Mouse (Mus musculus) heart, postnatal 0 days (tissue): ENCODE results near the gene Plppr1. TPM values are rescaled to one million over a fixed set of nuclear protein-coding genes. Genes with fewer than 3 reads are reported as not detected.

Source experiments
- ATAC-seq: fragments of 200-750 bp; cut with Nextera tagmentation; 2 replicates; pipeline ENCODE4 v1.8.0; 2017; ENCODE audit warnings: low read depth, moderate number of reproducible peaks, moderate library complexity; ENCODE audit not compliant: insufficient read depth
- DNase-seq: peaks from one replicate; pipeline ENCODE4 v3.0.0-alpha.2; 2016; ENCODE audit warnings: low spot score
- H3K27ac ChIP-seq: fragments of 300-500 bp; sonication (generic); 2 replicates; pipeline ENCODE4 v1.5.1; 2014; ENCODE audit warnings: low read depth, mild to moderate bottlenecking
- H3K27me3 ChIP-seq: fragments of 300-500 bp; sonication (generic); 2 replicates; pipeline ENCODE4 v1.6.1; 2014; ENCODE audit warnings: low read length, mixed read lengths; ENCODE audit not compliant: control insufficient read depth, insufficient read depth
- H3K36me3 ChIP-seq: fragments of 300-500 bp; sonication (generic); replicated peaks from 2 replicates; pipeline ENCODE4 v1.6.1; 2014; ENCODE audit warnings: low read length, mixed read lengths; ENCODE audit not compliant: control insufficient read depth, insufficient read depth
- H3K4me1 ChIP-seq: fragments of 300-500 bp; sonication (generic); 2 replicates; pipeline ENCODE4 v1.6.1; 2014; ENCODE audit warnings: antibody characterized with exemption; ENCODE audit not compliant: control insufficient read depth, insufficient read depth
- H3K4me2 ChIP-seq: fragments of 300-500 bp; sonication (generic); 2 replicates; pipeline ENCODE4 v1.6.1; 2014; ENCODE audit warnings: low read depth, mild to moderate bottlenecking, low read length, moderate library complexity
- H3K4me3 ChIP-seq: fragments of 300-500 bp; sonication (generic); 2 replicates; pipeline ENCODE4 v1.5.1; 2014; ENCODE audit warnings: low read depth, low read length
- H3K9ac ChIP-seq: fragments of 300-500 bp; sonication (generic); replicated peaks from 2 replicates; pipeline ENCODE4 v1.6.1; 2014; ENCODE audit warnings: low read depth, low read length, mixed read lengths
- H3K9me3 ChIP-seq: fragments of 300-500 bp; sonication (generic); replicated peaks from 2 replicates; pipeline ENCODE4 v1.6.1; 2016; ENCODE audit warnings: low read length; ENCODE audit not compliant: control insufficient read depth
- CTCF ChIP-seq: IDR thresholded peaks from 2 replicates; pipeline ENCODE4 v1.5.1; 2016; ENCODE audit warnings: antibody characterized with exemption, control low read depth, low read depth
- EP300 ChIP-seq: IDR thresholded peaks from 2 replicates; pipeline ENCODE4 v1.6.1; 2016; ENCODE audit warnings: antibody characterized with exemption, low read depth
- WGBS: fragments of 180-500 bp; shearing (Covaris S2); extraction: QIAGEN DNeasy Blood & Tissue Kit; methylation state at CpG from one replicate; pipeline ENCODE4 v1.1.7; 2014; 5-methylcytosine and 5-hydroxymethylcytosine counted together
- polyA plus RNA-seq: library from polyadenylated mRNA; unstranded; fragments of >200 nt; fragmentation: Nextera tagmentation; extraction: Ambion mirVana; gene quantifications from 2 replicates; pipeline ENCODE4 v1.2.1, GENCODE M21; 2015
- total RNA-seq: library from RNA; depleted of rRNA; stranded (reverse); fragments of >200 nt; gene quantifications from 2 replicates; pipeline ENCODE4 v1.2.3, GENCODE M21; 2014; ENCODE audit warnings: low replicate concordance

Gene Plppr1
- total and polyA plus RNA-seq, 2 experiments from 2014 or later = 3.7 to 5.2 TPM

DNA sequence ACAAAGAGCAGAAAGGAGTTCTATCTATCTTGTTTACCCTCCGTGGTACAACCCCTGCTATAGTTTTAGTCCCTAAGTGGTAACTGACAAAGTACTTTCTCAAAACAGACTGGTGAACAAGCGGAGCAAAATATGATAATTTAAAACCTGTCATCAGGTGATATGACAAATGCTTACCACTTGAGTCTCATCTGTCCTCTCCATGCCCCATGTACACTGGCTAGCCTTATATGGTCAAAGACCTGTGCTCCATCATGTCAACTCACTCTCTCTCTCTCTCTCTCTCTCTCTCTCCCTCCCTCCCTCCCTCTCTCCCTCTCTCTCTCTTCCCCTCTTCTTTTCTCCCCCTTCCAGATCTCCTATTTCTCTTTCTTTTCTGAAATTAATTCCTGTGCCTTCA, 59.8 kb downstream of the Plppr1 start:
- no peak; the same call in 1 of the 2 replicates for TF ChIP-seq EP300
- no peak for TF ChIP-seq CTCF
- ATAC-seq = peak; percentile 85
- H3K4me3 ChIP-seq = no peak overlapping the region
- H3K9me3 ChIP-seq = no peaks in the 10 kb centered on the region
- H3K27ac ChIP-seq = peak overlapping the region; percentile 30; the same call in 1 of the 2 replicates
- no peaks in the 10 kb centered on the region for H3K36me3 ChIP-seq
- H3K4me1 ChIP-seq = no peaks in the 10 kb centered on the region
- no peak overlapping the region for H3K4me2 ChIP-seq
- 37% methylated on average over 2 of the region's 2 CpGs for WGBS
- H3K9ac ChIP-seq = no peak overlapping the region
- DNase-seq = peak; percentile 45
- H3K27me3 ChIP-seq = no peaks in the 10 kb centered on the region

- Histone ChIP-seq H3K4me3 (no peak overlapping the region), H3K9me3 (no peaks in the 10 kb centered on the region), H3K27ac (no peak overlapping the region), H3K4me2 (no peak overlapping the region), H3K27me3 (no peaks in the 10 kb centered on the region), H3K36me3 (no peaks in the 10 kb centered on the region), H3K9ac (no peak overlapping the region), H3K4me1 (no peaks in the 10 kb centered on the region)
- no peak for ATAC-seq
- TF ChIP-seq CTCF = no peak
- TF ChIP-seq EP300 = no peak
- no peak for DNase-seq
- 70% methylated on average over 4 of the region's 4 CpGs for WGBS
Measured at GRCm38 (mm10) chr4:49144798-49145197, 85.7 kb downstream of the Plppr1 start.

DNA sequence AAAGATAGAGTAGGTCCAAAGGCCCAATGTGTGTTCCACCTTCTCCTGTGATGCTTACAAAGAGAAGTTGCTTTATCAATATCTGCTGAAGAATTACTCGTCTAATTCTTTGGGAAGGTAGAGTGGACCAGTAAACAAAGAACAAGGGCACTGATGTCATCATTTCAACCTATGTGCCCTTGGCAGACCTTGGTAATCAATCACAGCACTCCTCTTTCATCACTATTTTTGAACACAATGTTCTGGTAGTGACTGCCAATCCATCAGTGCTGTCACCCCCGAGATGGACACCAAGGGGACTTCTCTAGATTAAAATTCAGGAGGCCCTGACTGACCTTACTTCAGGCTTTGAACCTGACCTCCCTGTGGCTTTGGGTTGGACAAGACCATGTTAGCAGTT, 89.7 kb downstream of the Plppr1 start:
- ATAC-seq = no peak
- Histone ChIP-seq H3K9ac (no peak overlapping the region), H3K36me3 (no peaks in the 10 kb centered on the region), H3K9me3 (no peaks in the 10 kb centered on the region), H3K4me3 (no peak overlapping the region), H3K4me1 (no peaks in the 10 kb centered on the region), H3K27me3 (no peaks in the 10 kb centered on the region), H3K27ac (no peak overlapping the region), H3K4me2 (no peak overlapping the region)
- WGBS = 54% methylated on average over 2 of the region's 2 CpGs
- DNase-seq = no peak
- TF ChIP-seq EP300 = no peak

- H3K4me3 ChIP-seq = no peak overlapping the region
- H3K9me3 ChIP-seq = no peaks in the 10 kb centered on the region
- 85% methylated on average over 2 of the region's 2 CpGs for WGBS
- ATAC-seq = no peak
- H3K27ac ChIP-seq = no peak overlapping the region
- no peaks in the 10 kb centered on the region for H3K4me1 ChIP-seq
- H3K36me3 ChIP-seq = no peaks in the 10 kb centered on the region
- no peak overlapping the region for H3K9ac ChIP-seq
- DNase-seq = no peak
- H3K27me3 ChIP-seq = no peaks in the 10 kb centered on the region
- H3K4me2 ChIP-seq = no peak overlapping the region
- TF ChIP-seq CTCF = no peak
- no peak for TF ChIP-seq EP300
Measured at GRCm38 (mm10) chr4:49149251-49149650, 90.2 kb downstream of the Plppr1 start.

DNA sequence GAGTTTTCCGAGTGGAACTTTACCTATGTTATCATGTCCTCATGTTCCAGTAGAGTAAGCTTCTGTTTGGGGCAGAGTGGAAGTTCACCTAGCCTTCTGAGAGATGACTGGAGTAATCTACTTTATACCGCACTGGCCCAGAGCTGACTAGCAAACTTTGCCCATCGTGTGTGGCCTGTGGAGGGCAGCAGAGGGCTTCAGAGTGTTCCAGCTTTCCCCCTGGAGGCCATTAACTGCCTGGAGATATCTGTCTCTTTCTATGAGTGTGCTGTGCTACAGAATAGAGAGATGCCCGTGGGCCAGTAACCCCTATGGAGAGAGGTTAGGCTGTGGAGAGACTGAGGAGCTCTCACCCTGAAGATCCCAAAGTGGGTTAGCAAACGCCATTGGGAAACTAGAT, 94.8 kb downstream of the Plppr1 start:
- no peaks in the 10 kb centered on the region for H3K9me3 ChIP-seq
- DNase-seq = peak; percentile 52
- WGBS = 28% methylated on average over 5 of the region's 5 CpGs

DNA sequence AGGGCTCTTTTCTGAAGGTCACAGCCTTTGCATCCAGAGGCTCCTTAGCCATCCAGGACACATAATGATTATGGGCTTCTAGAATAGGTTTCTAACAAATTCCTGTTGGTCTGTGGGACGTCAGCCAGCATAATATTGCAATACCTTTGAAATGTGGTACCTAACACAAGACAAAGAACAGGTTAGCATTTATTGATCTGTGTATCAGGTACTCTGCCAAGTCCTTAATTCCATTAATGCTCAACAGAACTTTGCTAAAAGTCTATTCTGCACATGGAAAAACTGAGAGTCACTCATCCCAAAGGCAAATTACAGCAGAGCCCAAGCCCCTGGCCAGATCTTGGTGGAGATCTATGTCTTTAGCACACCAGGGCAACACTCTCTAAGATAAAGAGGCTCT, 97.7 kb downstream of the Plppr1 start:
- no peak for DNase-seq
- no peaks in the 10 kb centered on the region for H3K27me3 ChIP-seq
- TF ChIP-seq EP300 (no peak), CTCF (no peak)
- no peaks in the 10 kb centered on the region for H3K4me1 ChIP-seq
- H3K4me2 ChIP-seq = no peak overlapping the region
- no peak overlapping the region for H3K27ac ChIP-seq
- WGBS = 68% methylated on average over 1 of the region's 1 CpGs
- H3K9me3 ChIP-seq = no peaks in the 10 kb centered on the region
- H3K4me3 ChIP-seq = no peak overlapping the region
- no peak for ATAC-seq
- no peak overlapping the region for H3K9ac ChIP-seq
- no peaks in the 10 kb centered on the region for H3K36me3 ChIP-seq

More for the DNA sequence above, 94.8 kb downstream of the Plppr1 start:
- no peak for TF ChIP-seq EP300
- TF ChIP-seq CTCF = peak; percentile 89
- H3K36me3 ChIP-seq = no peaks in the 10 kb centered on the region
- ATAC-seq = peak; percentile 66; the same call in 1 of the 2 replicates
- no peak overlapping the region for H3K4me2 ChIP-seq
- no peak overlapping the region for H3K27ac ChIP-seq
- H3K4me1 ChIP-seq = no peaks in the 10 kb centered on the region
- no peak overlapping the region for H3K9ac ChIP-seq
- no peak overlapping the region for H3K4me3 ChIP-seq
- no peaks in the 10 kb centered on the region for H3K27me3 ChIP-seq
